Mouse (Mus musculus): ENCODE measurements around the gene Nfe2l1. TPM values are rescaled to one million over a fixed set of nuclear protein-coding genes. Genes with fewer than 3 reads are reported as not detected.

Nfe2l1 gene
- total RNA-seq, 2 experiments from 2014 or later: 22.2 to 47.5 TPM

Other genes starting within 250 kb of the Nfe2l1 start
- 13.4 and 26.0 TPM in 2 replicates for gene Snx11, start 52.4 kb downstream of the Nfe2l1 start, total RNA-seq (2014; fragmentation: Nextera tagmentation)
- gene Snx11, start 52.4 kb downstream of the Nfe2l1 start, total RNA-seq (2017): 7.4 and 9.7 TPM in 2 replicates
- gene Cbx1, start 40.8 kb downstream of the Nfe2l1 start, total RNA-seq (2014; fragmentation: Nextera tagmentation): 91.7 and 97.1 TPM in 2 replicates
- 120 and 130 TPM in 2 replicates for gene Cbx1, start 40.8 kb downstream of the Nfe2l1 start, total RNA-seq (2017)
- gene Copz2, start 19.9 kb upstream of the Nfe2l1 start, total RNA-seq (2014; fragmentation: Nextera tagmentation): not detected in 2 replicates
- gene Copz2, start 19.9 kb upstream of the Nfe2l1 start, total RNA-seq (2017): 1.0 and 3.2 TPM in 2 replicates
- 31.9 and 56.8 TPM in 2 replicates for gene Cdk5rap3, start 86.5 kb upstream of the Nfe2l1 start, total RNA-seq (2014; fragmentation: Nextera tagmentation)
- gene Cdk5rap3, start 86.5 kb upstream of the Nfe2l1 start, total RNA-seq (2017): 18.3 and 54.6 TPM in 2 replicates
- not detected in 2 replicates for gene Prr15l, start 98.1 kb upstream of the Nfe2l1 start, total RNA-seq (2014; fragmentation: Nextera tagmentation)
- gene Prr15l, start 98.1 kb upstream of the Nfe2l1 start, total RNA-seq (2017): not detected in 2 replicates
- 13.7 and 18.5 TPM in 2 replicates for gene Pnpo, start 114.0 kb upstream of the Nfe2l1 start, total RNA-seq (2014; fragmentation: Nextera tagmentation)
- gene Pnpo, start 114.0 kb upstream of the Nfe2l1 start, total RNA-seq (2017): 25.9 and 29.0 TPM in 2 replicates
- gene Sp2, start 153.0 kb upstream of the Nfe2l1 start, total RNA-seq (2014; fragmentation: Nextera tagmentation): 15.5 and 16.1 TPM in 2 replicates
- 2.4 and 4.8 TPM in 2 replicates for gene Sp2, start 153.0 kb upstream of the Nfe2l1 start, total RNA-seq (2017)
- gene Sp6, start 183.4 kb upstream of the Nfe2l1 start, total RNA-seq (2014; fragmentation: Nextera tagmentation): 0.28 TPM in 1 of 2 replicates, not detected in the other
- gene Sp6, start 183.4 kb upstream of the Nfe2l1 start, total RNA-seq (2017): 0.38 TPM in 1 of 2 replicates, not detected in the other
- 12.4 and 17.7 TPM in 2 replicates for gene Scrn2, start 200.0 kb upstream of the Nfe2l1 start, total RNA-seq (2014; fragmentation: Nextera tagmentation)
- 26.1 and 32.6 TPM in 2 replicates for gene Scrn2, start 200.0 kb upstream of the Nfe2l1 start, total RNA-seq (2017)
- 1.7 TPM in 1 of 2 replicates, not detected in the other for gene Lrrc46, start 211.4 kb upstream of the Nfe2l1 start, total RNA-seq (2014; fragmentation: Nextera tagmentation)
- 0.11 TPM in 1 of 2 replicates, not detected in the other for gene Lrrc46, start 211.4 kb upstream of the Nfe2l1 start, total RNA-seq (2017)
- 38.6 and 49.6 TPM in 2 replicates for gene Mrpl10, start 211.6 kb upstream of the Nfe2l1 start, total RNA-seq (2014; fragmentation: Nextera tagmentation)
- gene Mrpl10, start 211.6 kb upstream of the Nfe2l1 start, total RNA-seq (2017): 23.6 and 24.8 TPM in 2 replicates
- 14.2 and 15.0 TPM in 2 replicates for gene Osbpl7, start 220.7 kb upstream of the Nfe2l1 start, total RNA-seq (2014; fragmentation: Nextera tagmentation)
- gene Osbpl7, start 220.7 kb upstream of the Nfe2l1 start, total RNA-seq (2017): 23.5 and 25.3 TPM in 2 replicates